ENCODE assay signal across 29 mouse cellular contexts in genomic region chr6:37292068-37292467, GRCm38 (mm10). TPM values are rescaled to one million over a fixed set of nuclear protein-coding genes. Genes with fewer than 3 reads are reported as not detected.
A peak's percentile ranks its signal among the peaks of the same experiment; 100 is the strongest.
DNase-seq lines count a peak whose midpoint lies in the region; ATAC-seq and TF ChIP-seq lines count a peak whose summit lies in the region.
"Had no signal": no experiment of that assay in that cellular context is flagged by ENCODE, and none has a peak within 500 bp of the region (broad histone marks: within the 10 kb centered on the region; RNA-seq: fewer than 3 reads in every experiment).

No protein-coding gene starts in this region.

- no peaks in the 10 kb centered on the region for H3K36me3 ChIP-seq in stomach, embryonic 16.5 days (ENCODE audit: control insufficient read depth, insufficient read depth, low read length)
- no peaks in the 10 kb centered on the region for H3K36me3 ChIP-seq in limb, embryonic 10.5 days
- H3K36me3 ChIP-seq: forebrain, embryonic 10.5 days; heart, embryonic 12.5 days; heart, embryonic 15.5 days had no signal

- TF ChIP-seq CTCF in olfactory bulb, adult 2 months (IDR thresholded peaks at IDR 0.05; ENCODE audit: insufficient read depth, low read depth, low read length): no peak

- no peak for TF ChIP-seq POLR2A in olfactory bulb, adult 2 months (IDR thresholded peaks at IDR 0.05; ENCODE audit: insufficient read depth, low read depth, low read length)

- peak overlapping the region; percentile 78; the same call in 1 of the 2 replicates for H3K27ac ChIP-seq in olfactory bulb, adult 2 months (ENCODE audit: insufficient read depth, low read depth, low read length)
- peak overlapping the region; percentile 54 for H3K27ac ChIP-seq in stomach, embryonic 16.5 days (ENCODE audit: low read length)
- H3K27ac ChIP-seq in limb, embryonic 10.5 days: no peak overlapping the region
- H3K27ac ChIP-seq: forebrain, embryonic 10.5 days; gastrocnemius, adult 2 months; heart, embryonic 15.5 days; hindbrain, embryonic 14.5 days; hindbrain, postnatal 0 days had no signal

- H3K27me3 ChIP-seq in stomach, embryonic 16.5 days (ENCODE audit: control insufficient read depth, insufficient read depth, low read length): no peaks in the 10 kb centered on the region
- H3K27me3 ChIP-seq in limb, embryonic 10.5 days (ENCODE audit: low read depth, poor library complexity, severe bottlenecking): peaks cover 11% of the 10 kb centered on the region
- H3K27me3 ChIP-seq: forebrain, embryonic 13.5 days had no signal

- no peak overlapping the region for H3K4me2 ChIP-seq in stomach, embryonic 16.5 days (ENCODE audit: low read depth, low read length)
- H3K4me2 ChIP-seq: forebrain, embryonic 13.5 days; heart, embryonic 12.5 days; heart, embryonic 15.5 days; hindbrain, embryonic 14.5 days had no signal

- intact Hi-C loops in heart, postnatal 10 days (cut with DNase I): no loop called here

- no peak overlapping the region for H3K9ac ChIP-seq in stomach, embryonic 16.5 days (ENCODE audit: low read length)
- H3K9ac ChIP-seq: forebrain, embryonic 13.5 days; heart, embryonic 12.5 days; heart, embryonic 15.5 days; hindbrain, embryonic 14.5 days had no signal

- peak; percentile 24 for DNase-seq in heart, adult 11 months
- DNase-seq in heart, postnatal 10 days: no peak
- DNase-seq in spleen, adult 12 weeks (ENCODE audit: low spot score): no peak
- DNase-seq in right cerebral cortex, postnatal 25 days: no peak
- no peak for DNase-seq in limb, embryonic 10.5 days (ENCODE audit: low spot score)
- DNase-seq: adrenal gland, adult 2 months; adrenal gland, postnatal 14 days; B cell, adult 2 months; cerebellum, adult 11 months; cerebellum, adult 2 months; cerebellum, adult 9-11 months; cerebellum, postnatal 25 days; gastrocnemius, adult 2 months; gastrocnemius, postnatal 14 days; heart, adult 18-20 months; heart, postnatal 14 days; heart, postnatal 4 days had no signal

- peaks cover 17% of the 10 kb centered on the region for H3K4me1 ChIP-seq in olfactory bulb, adult 2 months (ENCODE audit: control insufficient read depth, insufficient read depth, low read length)
- H3K4me1 ChIP-seq in stomach, embryonic 16.5 days (ENCODE audit: control insufficient read depth, insufficient read depth, low read length): no peaks in the 10 kb centered on the region
- no peaks in the 10 kb centered on the region for H3K4me1 ChIP-seq in limb, embryonic 10.5 days
- H3K4me1 ChIP-seq: heart, embryonic 15.5 days had no signal

- 57% methylated on average over 2 of the region's 2 CpGs for WGBS in olfactory bulb, adult 2 months
- 53% methylated on average over 2 of the region's 2 CpGs for WGBS in stomach, embryonic 16.5 days
- 76% methylated on average over 2 of the region's 2 CpGs for WGBS in limb, embryonic 10.5 days

- ATAC-seq in stomach, embryonic 16.5 days (ENCODE audit: insufficient read depth, low FRiP score): no peak
- ATAC-seq: forebrain, embryonic 13.5 days; forebrain, embryonic 16.5 days; hindbrain, postnatal 0 days; inflammation-experienced regulatory T-cells, adult 6 months had no signal

- no peak overlapping the region for H3K4me3 ChIP-seq in olfactory bulb, adult 2 months (ENCODE audit: insufficient read depth, low read depth, low read length)
- H3K4me3 ChIP-seq in stomach, embryonic 16.5 days (replicated peaks; ENCODE audit: low read length): no peak overlapping the region
- no peak overlapping the region for H3K4me3 ChIP-seq in limb, embryonic 10.5 days
- H3K4me3 ChIP-seq: erythroblast, embryonic 14.5 days; forebrain, embryonic 10.5 days; forebrain, embryonic 13.5 days; gastrocnemius, adult 2 months; heart, embryonic 12.5 days; heart, embryonic 15.5 days had no signal

- H3K9me3 ChIP-seq in stomach, embryonic 16.5 days (replicated peaks; ENCODE audit: control insufficient read depth, low read length): no peaks in the 10 kb centered on the region
- H3K9me3 ChIP-seq in limb, embryonic 10.5 days (replicated peaks): no peaks in the 10 kb centered on the region
- H3K9me3 ChIP-seq: forebrain, embryonic 10.5 days; forebrain, embryonic 13.5 days; heart, embryonic 12.5 days; heart, embryonic 15.5 days had no signal

RNA-seq across cellular contexts. Expression of gene Dgki, which starts 7.9 kb away (rescaled TPM):
- under 1 TPM; 0.45 to 0.65 TPM for total RNA-seq in heart, postnatal 10 days (2021)
- not detected in 2 replicates for polyA plus RNA-seq in olfactory bulb, adult 2 months (2012; ENCODE audit: insufficient read depth, insufficient read length, low replicate concordance, missing spikeins)
- 0.82 and 0.94 TPM in 2 replicates for polyA plus RNA-seq in stomach, embryonic 16.5 days (2015; fragmentation: Nextera tagmentation; extraction: Ambion mirVana)
- polyA plus RNA-seq in limb, embryonic 10.5 days (2016; fragmentation: Nextera tagmentation; extraction: Ambion mirVana): 0.34 and 0.48 TPM in 2 replicates
- total RNA-seq: MEL had no signal
- polyA plus RNA-seq: erythroblast, embryonic 14.5 days had no signal

Comparison
In these comparisons a context has a peak if more than half of its experiments do, and no peak if none do; other contexts are left out.
1. RNA of gene Dgki, which starts 7.9 kb away (polyA plus RNA-seq): not detected in olfactory bulb, adult 2 months; 0.82 to 0.94 TPM in stomach, embryonic 16.5 days and 0.34 to 0.48 TPM in limb, embryonic 10.5 days; every median in the first group is over 10 times any median in the second.